ENCODE assay signal across 22 mouse cellular contexts in genomic region chr5:142242597-142242996, GRCm38 (mm10).
DNase-seq lines count a peak whose midpoint lies in the region; TF ChIP-seq lines count a peak whose summit lies in the region.
"Had no signal": no experiment of that assay in that cellular context is flagged by ENCODE, and none has a peak within 500 bp of the region (broad histone marks: within the 10 kb centered on the region; RNA-seq: fewer than 3 reads in every experiment).

No protein-coding gene starts in this region.

- intact Hi-C loops in heart, adult 2 months (cut with DNase I) = no loop called here
- intact Hi-C loops in heart, postnatal 36 days (cut with DNase I) = no loop called here

- peaks cover 2% of the 10 kb centered on the region; the same call in 1 of the 2 replicates for H3K9me3 ChIP-seq in ES-Bruce4 (replicated peaks; ENCODE audit: control insufficient read depth, insufficient read depth, low read length, poor library complexity, severe bottlenecking)
- H3K9me3 ChIP-seq: limb, embryonic 10.5 days; liver, embryonic 15.5 days had no signal

- H3K79me2 ChIP-seq in heart, adult 2 months (replicated peaks; ENCODE audit: control insufficient read depth, insufficient read depth, low read length) = no peaks in the 10 kb centered on the region

- H3K27me3 ChIP-seq in heart, adult 2 months (ENCODE audit: control insufficient read depth, insufficient read depth, low read length) = no peaks in the 10 kb centered on the region
- H3K27me3 ChIP-seq in ES-Bruce4 (ENCODE audit: control insufficient read depth, insufficient read depth, low read length, poor library complexity, severe bottlenecking) = no peaks in the 10 kb centered on the region
- H3K27me3 ChIP-seq: heart, embryonic 12.5 days; hindbrain, embryonic 12.5 days; liver, embryonic 15.5 days had no signal

- no peaks in the 10 kb centered on the region for H3K4me1 ChIP-seq in heart, adult 2 months (ENCODE audit: control insufficient read depth, insufficient read depth, low read length)
- H3K4me1 ChIP-seq in ES-Bruce4 (ENCODE audit: control insufficient read depth, insufficient read depth, low read length) = no peaks in the 10 kb centered on the region
- H3K4me1 ChIP-seq: forebrain, embryonic 10.5 days; heart, embryonic 12.5 days; hindbrain, embryonic 12.5 days; liver, embryonic 15.5 days had no signal

- H3K4me3 ChIP-seq in heart, adult 2 months = no peak overlapping the region
- H3K4me3 ChIP-seq in layer of hippocampus, adult 2 months = no peak overlapping the region
- no peak overlapping the region for H3K4me3 ChIP-seq in ES-Bruce4 (ENCODE audit: low read depth, low read length)
- H3K4me3 ChIP-seq: forebrain, embryonic 10.5 days; heart, embryonic 12.5 days; hindbrain, embryonic 12.5 days; left cerebral cortex, adult 2 months; limb, embryonic 10.5 days; liver, embryonic 15.5 days had no signal

- no peak overlapping the region for H3K27ac ChIP-seq in heart, adult 2 months
- no peak overlapping the region for H3K27ac ChIP-seq in layer of hippocampus, adult 2 months
- no peak overlapping the region for H3K27ac ChIP-seq in ES-Bruce4 (ENCODE audit: insufficient read depth, low read length)
- H3K27ac ChIP-seq: forebrain, embryonic 10.5 days; hindbrain, embryonic 12.5 days; left cerebral cortex, adult 2 months; limb, embryonic 10.5 days; liver, embryonic 15.5 days; macrophage had no signal

- no peak for TF ChIP-seq EP300 in heart, adult 2 months (IDR thresholded peaks at IDR 0.05; ENCODE audit: insufficient read depth, low read depth, low read length)
- TF ChIP-seq EP300 in ES-Bruce4 (IDR thresholded peaks at IDR 0.05; ENCODE audit: insufficient read depth, low read depth, low read length) = no peak

- no peak for DNase-seq in heart, adult 2 months
- no peak for DNase-seq in heart, postnatal 36 days
- no peak for DNase-seq in layer of hippocampus, adult 2 months (ENCODE audit: low spot score in 2 of 2)
- DNase-seq in layer of hippocampus, postnatal 36 days = no peak
- no peak for DNase-seq in brain, embryonic 14.5 days (ENCODE audit: low read depth)
- no peak for DNase-seq in ovary, postnatal 10 days (ENCODE audit: low spot score)
- DNase-seq: cerebellum, adult 9-11 months; gastrocnemius, postnatal 10 days; heart, postnatal 14 days; kidney, adult 9 months; kidney, postnatal 36 days; layer of hippocampus, adult 9-11 months; liver; right cerebral cortex, postnatal 14 days had no signal

- H3K9ac ChIP-seq in heart, adult 2 months (ENCODE audit: low read depth, low read length) = no peak overlapping the region
- H3K9ac ChIP-seq in ES-Bruce4 (ENCODE audit: low read depth, poor library complexity, severe bottlenecking) = no peak overlapping the region
- H3K9ac ChIP-seq: heart, embryonic 12.5 days; hindbrain, embryonic 12.5 days; liver, embryonic 15.5 days had no signal

- H3K36me3 ChIP-seq in heart, adult 2 months (ENCODE audit: control insufficient read depth, insufficient read depth, low read length) = no peaks in the 10 kb centered on the region
- H3K36me3 ChIP-seq in ES-Bruce4 (ENCODE audit: control insufficient read depth, insufficient read depth, low read length, poor library complexity, severe bottlenecking) = no peaks in the 10 kb centered on the region
- H3K36me3 ChIP-seq: forebrain, embryonic 10.5 days; heart, embryonic 12.5 days; hindbrain, embryonic 12.5 days; limb, embryonic 10.5 days; liver, embryonic 15.5 days had no signal

- WGBS in heart, adult 2 months = 33% methylated on average over 3 of the region's 3 CpGs

- TF ChIP-seq CTCF in heart, adult 2 months (IDR thresholded peaks at IDR 0.05) = peak; percentile 26; the same call in 1 of the 2 replicates
- peak; percentile 42 for TF ChIP-seq CTCF in layer of hippocampus, adult 2 months (conservative IDR thresholded peaks at IDR 0.05)
- peak; percentile 39 for TF ChIP-seq CTCF in ES-Bruce4 (IDR thresholded peaks at IDR 0.05; ENCODE audit: low read depth, low read length)
- peak; percentile 31; the same call in 1 of the 2 replicates for TF ChIP-seq CTCF in brain, embryonic 14.5 days (IDR thresholded peaks at IDR 0.05; ENCODE audit: borderline replicate concordance, extremely low read depth, insufficient read depth, insufficient read length)

- no peak for TF ChIP-seq POLR2A in heart, adult 2 months (IDR thresholded peaks at IDR 0.05; ENCODE audit: insufficient read depth, low read depth, low read length)
- TF ChIP-seq POLR2A in ES-Bruce4 (IDR thresholded peaks at IDR 0.05; ENCODE audit: insufficient read depth, low read length) = no peak
- TF ChIP-seq POLR2A in brain, embryonic 14.5 days (IDR thresholded peaks at IDR 0.05; ENCODE audit: borderline replicate concordance, extremely low read depth, insufficient read depth, insufficient read length, poor library complexity, severe bottlenecking) = no peak
